Mouse (Mus musculus) forebrain, postnatal 0 days (tissue): ENCODE data around the gene Selenbp1. TPM values are rescaled to one million over a fixed set of nuclear protein-coding genes. Genes with fewer than 3 reads are reported as not detected.
A peak's percentile ranks its signal among the peaks of the same experiment; 100 is the strongest.

ENCODE experiments used
- ATAC-seq: fragments of 200-750 bp; cut with Nextera tagmentation; 2 replicates; pipeline ENCODE4 v1.8.0; 2017; ENCODE audit warnings: mild to moderate bottlenecking, moderate library complexity
- DNase-seq: peaks from one replicate; pipeline ENCODE4 v3.0.0-alpha.2; 2015
- H3K27ac ChIP-seq: fragments of 300-500 bp; sonication (generic); 2 replicates; pipeline ENCODE4 v1.5.1; 2014; ENCODE audit warnings: low read depth, mild to moderate bottlenecking, antibody characterized with exemption, low read length, moderate library complexity, mixed read lengths
- H3K27me3 ChIP-seq: fragments of 300-500 bp; sonication (generic); 2 replicates; pipeline ENCODE4 v1.6.1; 2014; ENCODE audit warnings: mild to moderate bottlenecking, low read length, mixed read lengths; ENCODE audit not compliant: insufficient read depth
- H3K36me3 ChIP-seq: fragments of 300-500 bp; sonication (generic); 2 replicates; pipeline ENCODE4 v1.6.1; 2014; ENCODE audit warnings: mild to moderate bottlenecking, moderate library complexity; ENCODE audit not compliant: insufficient read depth
- H3K4me1 ChIP-seq: fragments of 300-500 bp; sonication (generic); 2 replicates; pipeline ENCODE4 v1.6.1; 2014; ENCODE audit warnings: antibody characterized with exemption; ENCODE audit not compliant: insufficient read depth
- H3K4me2 ChIP-seq: fragments of 300-500 bp; sonication (generic); 2 replicates; pipeline ENCODE4 v1.6.1; 2014; ENCODE audit warnings: low read depth, mild to moderate bottlenecking, moderate library complexity
- H3K4me3 ChIP-seq: fragments of 300-500 bp; sonication (generic); 2 replicates; pipeline ENCODE4 v1.5.1; 2014; ENCODE audit warnings: low read depth, low read length, mixed read lengths
- H3K9ac ChIP-seq: fragments of 300-500 bp; sonication (generic); 2 replicates; pipeline ENCODE4 v1.6.1; 2014; ENCODE audit warnings: mild to moderate bottlenecking
- H3K9me3 ChIP-seq: fragments of 300-500 bp; sonication (generic); 2 replicates; pipeline ENCODE4 v1.6.1; 2016; ENCODE audit warnings: low read length
- CTCF ChIP-seq: sonication (generic); IDR thresholded peaks from 2 replicates; pipeline ENCODE4 v1.5.1; 2016; ENCODE audit warnings: antibody characterized with exemption, control low read depth, low read depth
- WGBS: fragments of 180-500 bp; shearing (Covaris S2); extraction: QIAGEN DNeasy Blood & Tissue Kit; methylation state at CpG from one replicate; pipeline ENCODE4 v1.1.7; 2014; 5-methylcytosine and 5-hydroxymethylcytosine counted together
- polyA plus RNA-seq: library from polyadenylated mRNA; unstranded; fragments of >200 nt; fragmentation: Nextera tagmentation; extraction: Ambion mirVana; gene quantifications from 2 replicates; pipeline ENCODE4 v1.2.1, GENCODE M21; 2015
- total RNA-seq: library from RNA; depleted of rRNA; stranded (reverse); fragments of >200 nt; gene quantifications from 2 replicates; pipeline ENCODE4 v1.2.3, GENCODE M21; 2014

The Selenbp1 gene
- total and polyA plus RNA-seq, 2 experiments from 2014 or later = 11.6 to 16.6 TPM

GRCm38 (mm10) chr3:94965878-94966277 lies 33.0 kb downstream of the Selenbp1 start:
- WGBS = 66% methylated on average over 1 of the region's 1 CpGs
- H3K36me3 ChIP-seq = no peaks in the 10 kb centered on the region
- ATAC-seq = no peak
- no peak for TF ChIP-seq CTCF
- H3K9me3 ChIP-seq = no peaks in the 10 kb centered on the region
- no peaks in the 10 kb centered on the region for H3K4me1 ChIP-seq
- no peak overlapping the region for H3K4me3 ChIP-seq
- H3K27me3 ChIP-seq = no peaks in the 10 kb centered on the region
- H3K9ac ChIP-seq = no peak overlapping the region
- no peak for DNase-seq
- no peak overlapping the region for H3K27ac ChIP-seq
- H3K4me2 ChIP-seq = no peak overlapping the region

- WGBS = 90% methylated on average over 3 of the region's 3 CpGs
- no peak for TF ChIP-seq CTCF
Observed at GRCm38 (mm10) chr3:94972552-94972951, 39.7 kb downstream of the Selenbp1 start.

GRCm38 (mm10) chr3:94973620-94974019 lies 40.8 kb downstream of the Selenbp1 start:
- ATAC-seq (no peak), DNase-seq (no peak)
- WGBS = 89% methylated on average over 5 of the region's 5 CpGs
- H3K36me3 ChIP-seq = no peaks in the 10 kb centered on the region
- H3K27ac ChIP-seq = no peak overlapping the region
- H3K4me2 ChIP-seq = peak overlapping the region; percentile 70; the same call in 1 of the 2 replicates
- H3K9ac ChIP-seq = no peak overlapping the region
- H3K4me1 ChIP-seq = peaks cover 12% of the 10 kb centered on the region
- no peaks in the 10 kb centered on the region for H3K27me3 ChIP-seq
- H3K4me3 ChIP-seq = no peak overlapping the region; the same call in 1 of the 2 replicates
- TF ChIP-seq CTCF = no peak
- no peaks in the 10 kb centered on the region for H3K9me3 ChIP-seq

More at GRCm38 (mm10) chr3:94972552-94972951, 39.7 kb downstream of the Selenbp1 start:
- Histone ChIP-seq H3K36me3 (no peaks in the 10 kb centered on the region), H3K9me3 (no peaks in the 10 kb centered on the region), H3K27me3 (no peaks in the 10 kb centered on the region), H3K4me1 (peaks cover 12% of the 10 kb centered on the region), H3K4me3 (no peak overlapping the region), H3K9ac (no peak overlapping the region), H3K27ac (no peak overlapping the region), H3K4me2 (no peak overlapping the region)
- ATAC-seq (no peak), DNase-seq (no peak)

- H3K4me1 ChIP-seq = peaks cover 12% of the 10 kb centered on the region
- H3K4me2 ChIP-seq = peak overlapping the region; percentile 70
- no peak for TF ChIP-seq CTCF
- H3K36me3 ChIP-seq = no peaks in the 10 kb centered on the region
- H3K9ac ChIP-seq = peak overlapping the region; percentile 95
- no peaks in the 10 kb centered on the region for H3K27me3 ChIP-seq
- H3K4me3 ChIP-seq = peak overlapping the region; percentile 87
- no peaks in the 10 kb centered on the region for H3K9me3 ChIP-seq
- 19% methylated on average over 9 of the region's 9 CpGs for WGBS
- no peak overlapping the region for H3K27ac ChIP-seq
- no peak for DNase-seq
- ATAC-seq = no peak; the same call in none of the 2 replicates
Observed at GRCm38 (mm10) chr3:94974026-94974527, 41.2 kb downstream of the Selenbp1 start.

GRCm38 (mm10) chr3:94974528-94975422 lies 41.9 kb downstream of the Selenbp1 start, which contains the start of gene Pi4kb:
Gene Pi4kb (plus strand): TSS chr3:94974731.
- H3K9ac ChIP-seq = peak within 1 kb of the TSS; percentile 95
- peak within 1 kb of the TSS; percentile 87 for H3K4me3 ChIP-seq
- under 1% methylated on average over 56 of the region's 57 CpGs for WGBS
- TF ChIP-seq CTCF = peak; percentile 17; the same call in 1 of the 2 replicates
- ATAC-seq = peak; percentile 96
- peak within 1 kb of the TSS; percentile 92 for H3K27ac ChIP-seq
- peak; percentile 96 for DNase-seq
- H3K4me1 ChIP-seq = peaks cover 12% of the 10 kb centered on the region
- no peaks in the 10 kb centered on the region for H3K36me3 ChIP-seq
- no peaks in the 10 kb centered on the region for H3K27me3 ChIP-seq
- no peaks in the 10 kb centered on the region for H3K9me3 ChIP-seq
- H3K4me2 ChIP-seq = peak within 1 kb of the TSS; percentile 70

- peaks cover 42% of the 10 kb centered on the region for H3K36me3 ChIP-seq
- H3K9ac ChIP-seq = no peak overlapping the region
- H3K27me3 ChIP-seq = no peaks in the 10 kb centered on the region
- WGBS = 89% methylated on average over 11 of the region's 11 CpGs
- DNase-seq (no peak), ATAC-seq (no peak)
- no peak overlapping the region for H3K4me3 ChIP-seq
- H3K4me2 ChIP-seq = no peak overlapping the region
- H3K9me3 ChIP-seq = no peaks in the 10 kb centered on the region
- no peaks in the 10 kb centered on the region for H3K4me1 ChIP-seq
- no peak overlapping the region for H3K27ac ChIP-seq
- TF ChIP-seq CTCF = no peak
Observed at GRCm38 (mm10) chr3:94984312-94984711, 51.5 kb downstream of the Selenbp1 start.

- 95% methylated on average over 2 of the region's 2 CpGs for WGBS
- TF ChIP-seq CTCF = no peak
- Histone ChIP-seq H3K4me2 (no peak overlapping the region), H3K4me1 (no peaks in the 10 kb centered on the region), H3K4me3 (no peak overlapping the region), H3K9ac (no peak overlapping the region), H3K27me3 (no peaks in the 10 kb centered on the region), H3K36me3 (peaks cover 42% of the 10 kb centered on the region), H3K9me3 (no peaks in the 10 kb centered on the region), H3K27ac (no peak overlapping the region)
- ATAC-seq = no peak
- no peak for DNase-seq
Observed at GRCm38 (mm10) chr3:94985513-94985912, 52.7 kb downstream of the Selenbp1 start.
